Comparison of ENCODE assay signal across 17 mouse cellular contexts in genomic region chr16:61171856-61172433, GRCm38 (mm10).
DNase-seq lines count a peak whose midpoint lies in the region; ATAC-seq and TF ChIP-seq lines count a peak whose summit lies in the region.
"Had no signal": no experiment of that assay in that cellular context is flagged by ENCODE, and none has a peak within 500 bp of the region (broad histone marks: within the 10 kb centered on the region; RNA-seq: fewer than 3 reads in every experiment).

No protein-coding gene starts in this region.

- TF ChIP-seq CTCF in forebrain, postnatal 0 days (IDR thresholded peaks at IDR 0.05; ENCODE audit: low read depth), result no peak

- 14% methylated on average over 10 of the region's 10 CpGs for WGBS in forebrain, postnatal 0 days
- 46% methylated on average over 10 of the region's 10 CpGs for WGBS in midbrain, embryonic 12.5 days
- WGBS in neural tube, embryonic 15.5 days, result 14% methylated on average over 10 of the region's 10 CpGs
- 85% methylated on average over 10 of the region's 10 CpGs for WGBS in kidney, embryonic 14.5 days

- peak overlapping the region; percentile 0; the same call in 1 of the 2 replicates for H3K4me2 ChIP-seq in forebrain, postnatal 0 days (ENCODE audit: low read depth)
- no peak overlapping the region for H3K4me2 ChIP-seq in midbrain, embryonic 12.5 days (replicated peaks)
- H3K4me2 ChIP-seq in neural tube, embryonic 15.5 days, result peak overlapping the region; percentile 41
- H3K4me2 ChIP-seq in kidney, embryonic 14.5 days (replicated peaks; ENCODE audit: low read depth, low read length), result no peak overlapping the region
- H3K4me2 ChIP-seq: heart, embryonic 15.5 days; limb, embryonic 15.5 days had no signal

- no peak overlapping the region for H3K27ac ChIP-seq in forebrain, postnatal 0 days (ENCODE audit: low read depth, low read length)
- no peak overlapping the region for H3K27ac ChIP-seq in midbrain, embryonic 12.5 days (replicated peaks)
- no peak overlapping the region for H3K27ac ChIP-seq in neural tube, embryonic 15.5 days (replicated peaks)
- H3K27ac ChIP-seq in kidney, embryonic 14.5 days (ENCODE audit: low read depth, low read length), result no peak overlapping the region
- H3K27ac ChIP-seq: heart, embryonic 15.5 days; limb, embryonic 15.5 days; macrophage had no signal

- no peak overlapping the region for H3K4me3 ChIP-seq in forebrain, postnatal 0 days (ENCODE audit: low read depth, low read length)
- no peak overlapping the region for H3K4me3 ChIP-seq in midbrain, embryonic 12.5 days
- no peak overlapping the region for H3K4me3 ChIP-seq in neural tube, embryonic 15.5 days (replicated peaks)
- H3K4me3 ChIP-seq in kidney, embryonic 14.5 days (ENCODE audit: low read length), result no peak overlapping the region
- H3K4me3 ChIP-seq: heart, embryonic 15.5 days; limb, embryonic 15.5 days; myocyte had no signal

- no peaks in the 10 kb centered on the region for H3K4me1 ChIP-seq in forebrain, postnatal 0 days (ENCODE audit: insufficient read depth)
- no peaks in the 10 kb centered on the region for H3K4me1 ChIP-seq in midbrain, embryonic 12.5 days
- H3K4me1 ChIP-seq in neural tube, embryonic 15.5 days, result no peaks in the 10 kb centered on the region
- H3K4me1 ChIP-seq in kidney, embryonic 14.5 days (ENCODE audit: control insufficient read depth, insufficient read depth, low read length), result no peaks in the 10 kb centered on the region
- H3K4me1 ChIP-seq: heart, embryonic 15.5 days; limb, embryonic 15.5 days had no signal

- no peaks in the 10 kb centered on the region for H3K9me3 ChIP-seq in forebrain, postnatal 0 days (ENCODE audit: low read length)
- peaks cover 4% of the 10 kb centered on the region; the same call in 1 of the 2 replicates for H3K9me3 ChIP-seq in midbrain, embryonic 12.5 days
- H3K9me3 ChIP-seq in neural tube, embryonic 15.5 days (replicated peaks), result no peaks in the 10 kb centered on the region
- no peaks in the 10 kb centered on the region for H3K9me3 ChIP-seq in kidney, embryonic 14.5 days (ENCODE audit: control insufficient read depth, low read length)
- H3K9me3 ChIP-seq: heart, embryonic 15.5 days; limb, embryonic 15.5 days had no signal

- DNase-seq in retina, postnatal 1 day, result peak; percentile 6
- DNase-seq in retina, embryonic 14.5 days (ENCODE audit: low spot score), result no peak
- peak; percentile 39 for DNase-seq in forebrain, postnatal 0 days
- DNase-seq in thymus, adult 18-20 months, result no peak
- DNase-seq in urinary bladder, postnatal 4 days (ENCODE audit: low spot score in 2 of 2), result no peak
- DNase-seq: adrenal gland, adult 8-10 months; cerebellum, adult 9-10 months; kidney, adult 9 months; lung, adult 2 months; thymus, postnatal 14 days had no signal

- no peaks in the 10 kb centered on the region for H3K27me3 ChIP-seq in forebrain, postnatal 0 days (ENCODE audit: insufficient read depth, low read length)
- H3K27me3 ChIP-seq in midbrain, embryonic 12.5 days, result no peaks in the 10 kb centered on the region
- no peaks in the 10 kb centered on the region for H3K27me3 ChIP-seq in neural tube, embryonic 15.5 days (replicated peaks)
- no peaks in the 10 kb centered on the region for H3K27me3 ChIP-seq in kidney, embryonic 14.5 days (ENCODE audit: control insufficient read depth, insufficient read depth, low read length)
- H3K27me3 ChIP-seq: heart, embryonic 15.5 days; limb, embryonic 15.5 days had no signal

- H3K36me3 ChIP-seq in forebrain, postnatal 0 days (ENCODE audit: insufficient read depth), result no peaks in the 10 kb centered on the region
- H3K36me3 ChIP-seq in midbrain, embryonic 12.5 days, result no peaks in the 10 kb centered on the region
- no peaks in the 10 kb centered on the region for H3K36me3 ChIP-seq in neural tube, embryonic 15.5 days
- no peaks in the 10 kb centered on the region for H3K36me3 ChIP-seq in kidney, embryonic 14.5 days (ENCODE audit: control insufficient read depth, insufficient read depth, low read length)
- H3K36me3 ChIP-seq: heart, embryonic 15.5 days; limb, embryonic 15.5 days had no signal

- ATAC-seq in forebrain, postnatal 0 days, result peak; percentile 66
- ATAC-seq in midbrain, embryonic 12.5 days (ENCODE audit: low FRiP score, low read depth), result peak; percentile 74
- ATAC-seq in neural tube, embryonic 15.5 days (ENCODE audit: low FRiP score), result peak; percentile 85
- ATAC-seq in kidney, embryonic 14.5 days (ENCODE audit: low FRiP score, low TSS enrichment), result no peak

- no peak overlapping the region for H3K9ac ChIP-seq in forebrain, postnatal 0 days
- no peak overlapping the region for H3K9ac ChIP-seq in midbrain, embryonic 12.5 days (replicated peaks)
- peak overlapping the region; percentile 31; the same call in 1 of the 2 replicates for H3K9ac ChIP-seq in neural tube, embryonic 15.5 days (replicated peaks)
- no peak overlapping the region for H3K9ac ChIP-seq in kidney, embryonic 14.5 days (ENCODE audit: low read depth, low read length)
- H3K9ac ChIP-seq: heart, embryonic 15.5 days; limb, embryonic 15.5 days had no signal

Comparison
In these comparisons a context has a peak if more than half of its experiments do, and no peak if none do; other contexts are left out.
1. DNase-seq: peak in retina, postnatal 1 day (single experiment) and forebrain, postnatal 0 days (single experiment); none in retina, embryonic 14.5 days (single experiment), thymus, adult 18-20 months (0 of 2) and urinary bladder, postnatal 4 days (0 of 2).
2. H3K4me2 ChIP-seq: peak in forebrain, postnatal 0 days (single experiment) and neural tube, embryonic 15.5 days (single experiment); none in midbrain, embryonic 12.5 days (single experiment) and kidney, embryonic 14.5 days (single experiment).